Mouse (Mus musculus): ENCODE results near the gene Iscu. TPM values are rescaled to one million over a fixed set of nuclear protein-coding genes. Genes with fewer than 3 reads are reported as not detected.
"Not testable (repeated sequence)": the region's sequence is repeated elsewhere in the genome, so short reads cannot be mapped to it uniquely, and the experiment has no call there.

The Iscu gene
- polyA plus RNA-seq, 2 experiments, result 64.9 to 103 TPM

- DNase-seq (ENCODE audit: low read depth in 3 of 3, low spot score in 3 of 3), result no peak
- H3K27ac ChIP-seq, result no peak overlapping the region
- H3K4me2 ChIP-seq (ENCODE audit: low read depth), result no peak overlapping the region
- 59% methylated on average over 15 of the region's 15 CpGs for WGBS (ENCODE audit: insufficient replicate concordance)
- peaks cover 2 to 7% of the 10 kb centered on the region in 2 experiments; a peak in 3 of 4 replicates for H3K4me1 ChIP-seq (replicated peaks; ENCODE audit: control insufficient read depth in 2 of 2, insufficient read depth in 2 of 2, low read length in 1 of 2)
- H3K4me3 ChIP-seq (ENCODE audit: insufficient read depth in 1 of 2, low read depth in 2 of 2, low read length in 2 of 2), result no peak overlapping the region
- peaks cover 19% of the 10 kb centered on the region for H3K36me3 ChIP-seq (replicated peaks; ENCODE audit: control insufficient read depth, insufficient read depth, low read depth)
- no peaks in the 10 kb centered on the region for H3K27me3 ChIP-seq (ENCODE audit: control insufficient read depth, insufficient read depth, low read length)
- TF ChIP-seq CTCF (IDR thresholded peaks at IDR 0.05; ENCODE audit: low read depth), result no peak
- TF ChIP-seq EP300 (IDR thresholded peaks at IDR 0.05; ENCODE audit: low read depth), result no peak
- ATAC-seq (ENCODE audit: insufficient read depth), result no peak
- H3K9me3 ChIP-seq (ENCODE audit: control insufficient read depth, low read length), result no peaks in the 10 kb centered on the region
- no peak overlapping the region for H3K9ac ChIP-seq (replicated peaks)
Measured at GRCm38 (mm10) chr5:113776128-113776895, 3.8 kb downstream of the Iscu start.

- Histone ChIP-seq H3K9ac (replicated peaks) (no peak overlapping the region), H3K27me3 (ENCODE audit: control insufficient read depth, insufficient read depth, low read length) (no peaks in the 10 kb centered on the region), H3K4me3 (ENCODE audit: insufficient read depth in 1 of 2, low read depth in 2 of 2, low read length in 2 of 2) (no peak overlapping the region), H3K36me3 (replicated peaks; ENCODE audit: control insufficient read depth, insufficient read depth, low read depth) (peaks cover 19% of the 10 kb centered on the region), H3K27ac (no peak overlapping the region), H3K4me1 (replicated peaks; ENCODE audit: control insufficient read depth in 2 of 2, insufficient read depth in 2 of 2, low read length in 1 of 2) (peaks cover 2 to 7% of the 10 kb centered on the region in 2 experiments; a peak in 3 of 4 replicates), H3K4me2 (ENCODE audit: low read depth) (no peak overlapping the region), H3K9me3 (ENCODE audit: control insufficient read depth, low read length) (no peaks in the 10 kb centered on the region)
- DNase-seq (ENCODE audit: low read depth in 3 of 3, low spot score in 3 of 3) (no peak), ATAC-seq (ENCODE audit: insufficient read depth) (no peak)
- TF ChIP-seq CTCF (IDR thresholded peaks at IDR 0.05; ENCODE audit: low read depth), result no peak
- no peak for TF ChIP-seq EP300 (IDR thresholded peaks at IDR 0.05; ENCODE audit: low read depth)
- WGBS (ENCODE audit: insufficient replicate concordance), result 48% methylated on average over 8 of the region's 8 CpGs
Measured at GRCm38 (mm10) chr5:113776896-113777226, 4.3 kb downstream of the Iscu start.

DNA sequence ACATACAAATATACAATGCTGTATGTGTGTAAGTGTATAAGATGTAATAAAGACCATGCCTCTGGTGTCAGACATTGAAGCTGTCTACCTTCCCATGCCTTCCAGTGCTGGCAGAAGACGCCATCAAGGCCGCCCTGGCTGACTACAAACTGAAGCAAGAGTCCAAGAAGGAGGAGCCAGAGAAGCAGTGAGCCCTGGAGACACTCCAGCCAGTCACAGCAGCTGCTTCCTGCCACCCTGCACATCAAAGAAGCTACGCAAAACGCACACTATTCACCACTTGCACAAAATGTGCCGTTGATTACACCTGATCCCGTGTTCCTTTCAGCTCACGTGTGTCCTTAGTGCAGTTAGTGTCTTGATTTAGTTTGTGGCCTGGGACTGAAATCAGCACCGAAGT lies 5.2 kb downstream of the Iscu start:
- not testable (repeated sequence) for ATAC-seq (ENCODE audit: insufficient read depth); H3K4me2 ChIP-seq (ENCODE audit: low read depth)

GRCm38 (mm10) chr5:113779569-113779968 lies 7.0 kb downstream of the Iscu start:
- H3K27ac ChIP-seq, result no peak overlapping the region
- no peak for TF ChIP-seq EP300 (IDR thresholded peaks at IDR 0.05; ENCODE audit: low read depth)

More for the DNA sequence above, 5.2 kb downstream of the Iscu start:
- H3K9me3 ChIP-seq (ENCODE audit: control insufficient read depth, low read length); H3K27me3 ChIP-seq (ENCODE audit: control insufficient read depth, insufficient read depth, low read length); H3K9ac ChIP-seq (replicated peaks); H3K27ac ChIP-seq; H3K4me1 ChIP-seq (replicated peaks; ENCODE audit: control insufficient read depth in 2 of 2, insufficient read depth in 2 of 2, low read length in 1 of 2); DNase-seq (ENCODE audit: low read depth in 3 of 3, low spot score in 3 of 3); H3K4me3 ChIP-seq (ENCODE audit: insufficient read depth in 1 of 2, low read depth in 2 of 2, low read length in 2 of 2): not testable (repeated sequence)
- WGBS (ENCODE audit: insufficient replicate concordance), result 78% methylated on average over 8 of the region's 8 CpGs
- peaks cover 19% of the 10 kb centered on the region for H3K36me3 ChIP-seq (replicated peaks; ENCODE audit: control insufficient read depth, insufficient read depth, low read depth)

GRCm38 (mm10) chr5:113780082-113780752 lies 7.7 kb downstream of the Iscu start:
- no peaks in the 10 kb centered on the region for H3K4me1 ChIP-seq (replicated peaks; ENCODE audit: control insufficient read depth in 2 of 2, insufficient read depth in 2 of 2, low read length in 1 of 2)
- no peaks in the 10 kb centered on the region for H3K9me3 ChIP-seq (ENCODE audit: control insufficient read depth, low read length)
- DNase-seq (ENCODE audit: low read depth in 3 of 3, low spot score in 3 of 3), result no peak
- no peak overlapping the region for H3K4me2 ChIP-seq (ENCODE audit: low read depth)
- H3K9ac ChIP-seq (replicated peaks), result no peak overlapping the region
- peaks cover 19% of the 10 kb centered on the region for H3K36me3 ChIP-seq (replicated peaks; ENCODE audit: control insufficient read depth, insufficient read depth, low read depth)
- no peak for TF ChIP-seq EP300 (IDR thresholded peaks at IDR 0.05; ENCODE audit: low read depth)
- TF ChIP-seq CTCF (IDR thresholded peaks at IDR 0.05; ENCODE audit: low read depth), result no peak
- H3K27ac ChIP-seq, result no peak overlapping the region
- no peaks in the 10 kb centered on the region for H3K27me3 ChIP-seq (ENCODE audit: control insufficient read depth, insufficient read depth, low read length)
- ATAC-seq (ENCODE audit: insufficient read depth), result peak; percentile 12; the same call in 1 of the 2 replicates
- 75% methylated on average over 3 of the region's 3 CpGs for WGBS (ENCODE audit: insufficient replicate concordance)
- no peak overlapping the region for H3K4me3 ChIP-seq (ENCODE audit: insufficient read depth in 1 of 2, low read depth in 2 of 2, low read length in 2 of 2)

More at GRCm38 (mm10) chr5:113779569-113779968, 7.0 kb downstream of the Iscu start:
- H3K9me3 ChIP-seq (ENCODE audit: control insufficient read depth, low read length), result no peaks in the 10 kb centered on the region
- ATAC-seq (ENCODE audit: insufficient read depth) (no peak), DNase-seq (ENCODE audit: low read depth in 3 of 3, low spot score in 3 of 3) (no peak)
- no peak overlapping the region for H3K4me3 ChIP-seq (ENCODE audit: insufficient read depth in 1 of 2, low read depth in 2 of 2, low read length in 2 of 2)
- H3K9ac ChIP-seq (replicated peaks), result no peak overlapping the region
- H3K36me3 ChIP-seq (replicated peaks; ENCODE audit: control insufficient read depth, insufficient read depth, low read depth), result peaks cover 19% of the 10 kb centered on the region
- no peaks in the 10 kb centered on the region for H3K4me1 ChIP-seq (replicated peaks; ENCODE audit: control insufficient read depth in 2 of 2, insufficient read depth in 2 of 2, low read length in 1 of 2)
- 67% methylated on average over 5 of the region's 5 CpGs for WGBS (ENCODE audit: insufficient replicate concordance)
- no peak overlapping the region for H3K4me2 ChIP-seq (ENCODE audit: low read depth)
- no peaks in the 10 kb centered on the region for H3K27me3 ChIP-seq (ENCODE audit: control insufficient read depth, insufficient read depth, low read length)

All from liver, embryonic 14.5 days (tissue).